Mouse (Mus musculus) heart, embryonic 12.5 days (tissue): ENCODE measurements around the gene Cox6b1. TPM values are rescaled to one million over a fixed set of nuclear protein-coding genes. Genes with fewer than 3 reads are reported as not detected.

Experiments
- ATAC-seq: fragments of 200-750 bp; cut with Nextera tagmentation; 2 replicates; pipeline ENCODE4 v1.8.0; 2017; ENCODE audit warnings: moderate TSS enrichment, moderate library complexity; ENCODE audit not compliant: insufficient number of reproducible peaks, low FRiP score
- H3K27ac ChIP-seq: fragments of 300-500 bp; sonication (generic); 2 replicates; pipeline ENCODE4 v1.5.1; 2016; ENCODE audit warnings: mild to moderate bottlenecking, moderate library complexity; ENCODE audit not compliant: poor library complexity, severe bottlenecking
- H3K27me3 ChIP-seq: fragments of 300-500 bp; sonication (generic); replicated peaks from 2 replicates; pipeline ENCODE4 v1.6.1; 2016; ENCODE audit warnings: mild to moderate bottlenecking, moderate library complexity
- H3K36me3 ChIP-seq: fragments of 300-500 bp; sonication (generic); 2 replicates; pipeline ENCODE4 v1.6.1; 2016; ENCODE audit warnings: mild to moderate bottlenecking, moderate library complexity
- H3K4me1 ChIP-seq: fragments of 300-500 bp; sonication (generic); replicated peaks from 2 replicates; pipeline ENCODE4 v1.6.1; 2016; ENCODE audit warnings: mild to moderate bottlenecking
- H3K4me2 ChIP-seq: fragments of 300-500 bp; sonication (generic); 2 replicates; pipeline ENCODE4 v1.6.1; 2016; ENCODE audit warnings: mild to moderate bottlenecking, moderate library complexity
- H3K4me3 ChIP-seq: fragments of 300-500 bp; sonication (generic); 2 replicates; pipeline ENCODE4 v1.5.1; 2016; ENCODE audit warnings: mild to moderate bottlenecking
- H3K9ac ChIP-seq: fragments of 300-500 bp; sonication (generic); 2 replicates; pipeline ENCODE4 v1.6.1; 2016; ENCODE audit warnings: mild to moderate bottlenecking, moderate library complexity
- H3K9me3 ChIP-seq: fragments of 300-500 bp; sonication (generic); replicated peaks from 2 replicates; pipeline ENCODE4 v1.6.1; 2016; ENCODE audit warnings: mild to moderate bottlenecking, moderate library complexity
- WGBS: fragments of 180-500 bp; shearing (Covaris S2); methylation state at CpG from one replicate; pipeline ENCODE4 v1.1.7; 2016; 5-methylcytosine and 5-hydroxymethylcytosine counted together
- microRNA-seq: library from miRNA; unstranded; fragments of <30 nt; microRNA quantifications from one replicate; pipeline ENCODE4, GENCODE M21; 2017
- polyA plus RNA-seq: library from polyadenylated mRNA; unstranded; fragments of >200 nt; fragmentation: Nextera tagmentation; extraction: Ambion mirVana; gene quantifications from 2 replicates; pipeline ENCODE4 v1.2.1, GENCODE M21; 2016

Cox6b1 gene
- polyA plus RNA-seq, 1 experiment from 2014 or later: 1,831 TPM

GRCm38 (mm10) chr7:30581547-30581946 lies 44.4 kb downstream of the Cox6b1 start:
- Histone ChIP-seq H3K9ac (no peak overlapping the region), H3K36me3 (peaks cover 99% of the 10 kb centered on the region), H3K4me3 (no peak overlapping the region), H3K4me2 (no peak overlapping the region), H3K27me3 (no peaks in the 10 kb centered on the region), H3K9me3 (no peaks in the 10 kb centered on the region), H3K27ac (no peak overlapping the region), H3K4me1 (0 out of 2 replicates have a peak, but pooled peaks cover under 1% of the 10 kb centered on the region)
- WGBS: 91% methylated on average over 16 of the region's 16 CpGs
- ATAC-seq: no peak

- Histone ChIP-seq H3K4me3 (no peak overlapping the region), H3K27ac (no peak overlapping the region), H3K9ac (no peak overlapping the region), H3K27me3 (no peaks in the 10 kb centered on the region), H3K9me3 (no peaks in the 10 kb centered on the region), H3K4me2 (no peak overlapping the region), H3K36me3 (peaks cover 99% of the 10 kb centered on the region), H3K4me1 (no peaks in the 10 kb centered on the region)
- no peak for ATAC-seq
- WGBS: 93% methylated on average over 8 of the region's 8 CpGs
Measured at GRCm38 (mm10) chr7:30579950-30580349, 46.0 kb downstream of the Cox6b1 start.

GRCm38 (mm10) chr7:30572969-30573368 lies 53.0 kb downstream of the Cox6b1 start:
- no peaks in the 10 kb centered on the region for H3K9me3 ChIP-seq
- no peak overlapping the region for H3K27ac ChIP-seq
- 87% methylated on average over 2 of the region's 2 CpGs for WGBS
- H3K4me2 ChIP-seq: no peak overlapping the region
- H3K4me3 ChIP-seq: no peak overlapping the region
- peaks cover 96% of the 10 kb centered on the region for H3K36me3 ChIP-seq
- no peaks in the 10 kb centered on the region for H3K27me3 ChIP-seq
- no peaks in the 10 kb centered on the region for H3K4me1 ChIP-seq
- ATAC-seq: no peak
- no peak overlapping the region for H3K9ac ChIP-seq

GRCm38 (mm10) chr7:30572389-30572788 lies 53.6 kb downstream of the Cox6b1 start:
- H3K4me3 ChIP-seq: no peak overlapping the region
- peaks cover 93% of the 10 kb centered on the region for H3K36me3 ChIP-seq
- H3K4me2 ChIP-seq: no peak overlapping the region
- H3K9me3 ChIP-seq: no peaks in the 10 kb centered on the region
- H3K27ac ChIP-seq: no peak overlapping the region
- 82% methylated on average over 5 of the region's 5 CpGs for WGBS
- no peaks in the 10 kb centered on the region for H3K27me3 ChIP-seq
- no peak overlapping the region for H3K9ac ChIP-seq
- no peaks in the 10 kb centered on the region for H3K4me1 ChIP-seq
- no peak for ATAC-seq

GRCm38 (mm10) chr7:30567555-30567954 lies 58.4 kb downstream of the Cox6b1 start:
- 87% methylated on average over 11 of the region's 11 CpGs for WGBS
- Histone ChIP-seq H3K9ac (no peak overlapping the region), H3K4me2 (no peak overlapping the region), H3K27ac (no peak overlapping the region), H3K4me1 (peaks cover 6% of the 10 kb centered on the region), H3K9me3 (no peaks in the 10 kb centered on the region), H3K36me3 (peaks cover 74% of the 10 kb centered on the region), H3K27me3 (no peaks in the 10 kb centered on the region), H3K4me3 (no peak overlapping the region)
- ATAC-seq: no peak

Small RNA genes lying within 50 kb of the gene (microRNA-seq; reads per million reads assigned to microRNA genes)
- gene Mir3569: not detected

Other genes with a start within 250 kb of the Cox6b1 start
- gene Tyrobp, start 212.4 kb downstream of the Cox6b1 start, polyA plus RNA-seq: 9.5 and 9.8 TPM in 2 replicates
- 1.1 TPM in 1 of 2 replicates, not detected in the other for gene Hcst, start 206.3 kb downstream of the Cox6b1 start, polyA plus RNA-seq
- 0.95 and 1.3 TPM in 2 replicates for gene Nfkbid, start 204.4 kb downstream of the Cox6b1 start, polyA plus RNA-seq
- gene Aplp1, start 180.6 kb downstream of the Cox6b1 start, polyA plus RNA-seq: 41.6 and 43.4 TPM in 2 replicates
- gene Kirrel2, start 168.5 kb downstream of the Cox6b1 start, polyA plus RNA-seq: 1.1 and 1.3 TPM in 2 replicates
- 0.06 and 0.23 TPM in 2 replicates for gene Nphs1, start 167.8 kb downstream of the Cox6b1 start, polyA plus RNA-seq
- gene Prodh2, start 132.5 kb downstream of the Cox6b1 start, polyA plus RNA-seq: 1.00 TPM in 1 of 2 replicates, not detected in the other
- 10.1 and 10.9 TPM in 2 replicates for gene Arhgap33, start 91.1 kb downstream of the Cox6b1 start, polyA plus RNA-seq
- 30.5 and 31.6 TPM in 2 replicates for gene Hspb6, start 74.0 kb downstream of the Cox6b1 start, polyA plus RNA-seq
- gene Proser3, start 73.9 kb downstream of the Cox6b1 start, polyA plus RNA-seq: 9.3 and 12.7 TPM in 2 replicates
- gene Lin37, start 66.3 kb downstream of the Cox6b1 start, polyA plus RNA-seq: 31.1 and 34.8 TPM in 2 replicates
- 82.4 and 88.8 TPM in 2 replicates for gene U2af1l4, start 62.9 kb downstream of the Cox6b1 start, polyA plus RNA-seq
- gene Gm49396, start 62.8 kb downstream of the Cox6b1 start, polyA plus RNA-seq: 10.5 and 10.6 TPM in 2 replicates
- gene Psenen, start 62.5 kb downstream of the Cox6b1 start, polyA plus RNA-seq: 115 and 124 TPM in 2 replicates
- gene Igflr1, start 60.7 kb downstream of the Cox6b1 start, polyA plus RNA-seq: 2.7 and 3.7 TPM in 2 replicates
- 4.9 and 5.1 TPM in 2 replicates for gene Kmt2b, start 37.4 kb downstream of the Cox6b1 start, polyA plus RNA-seq
- gene Zbtb32, start 27.2 kb downstream of the Cox6b1 start, polyA plus RNA-seq: 0.09 and 0.44 TPM in 2 replicates
- 0.44 and 2.5 TPM in 2 replicates for gene Upk1a, start 13.3 kb downstream of the Cox6b1 start, polyA plus RNA-seq
- gene Etv2, start 9.7 kb upstream of the Cox6b1 start, polyA plus RNA-seq: 1.1 and 1.4 TPM in 2 replicates
- 96.5 and 103 TPM in 2 replicates for gene Rbm42, start 24.2 kb upstream of the Cox6b1 start, polyA plus RNA-seq
- 35.4 and 36.3 TPM in 2 replicates for gene Haus5, start 38.8 kb upstream of the Cox6b1 start, polyA plus RNA-seq
- not detected in 2 replicates for gene Pmis2, start 45.5 kb upstream of the Cox6b1 start, polyA plus RNA-seq
- gene 2200002J24Rik, start 72.8 kb upstream of the Cox6b1 start, polyA plus RNA-seq: 1.2 and 1.5 TPM in 2 replicates
- gene Atp4a, start 86.1 kb upstream of the Cox6b1 start, polyA plus RNA-seq: 0.78 and 0.98 TPM in 2 replicates
- gene Tmem147, start 103.4 kb upstream of the Cox6b1 start, polyA plus RNA-seq: 158 and 165 TPM in 2 replicates
- gene Gapdhs, start 117.5 kb upstream of the Cox6b1 start, polyA plus RNA-seq: not detected in 2 replicates
- gene Sbsn, start 125.3 kb upstream of the Cox6b1 start, polyA plus RNA-seq: 0.58 and 0.72 TPM in 2 replicates
- gene Dmkn, start 137.6 kb upstream of the Cox6b1 start, polyA plus RNA-seq: 1.1 TPM in 2 replicates
- gene Krtdap, start 161.7 kb upstream of the Cox6b1 start, polyA plus RNA-seq: not detected in 2 replicates
- gene Ffar2, start 197.6 kb upstream of the Cox6b1 start, polyA plus RNA-seq: not detected in 2 replicates
- gene Ffar3, start 230.0 kb upstream of the Cox6b1 start, polyA plus RNA-seq: not detected in 2 replicates
- gene Ffar1, start 235.4 kb upstream of the Cox6b1 start, polyA plus RNA-seq: not detected in 2 replicates